ENCODE assay signal across 8 mouse cellular contexts in genomic region chr16:76370716-76371613, GRCm38 (mm10). TPM values are rescaled to one million over a fixed set of nuclear protein-coding genes. Genes with fewer than 3 reads are reported as not detected.
DNase-seq lines count a peak whose midpoint lies in the region; ATAC-seq lines count a peak whose summit lies in the region.

No protein-coding gene starts in this region.

- H3K36me3 ChIP-seq in heart, embryonic 10.5 days = 0 out of 2 replicates have a peak, but pooled peaks cover 3% of the 10 kb centered on the region
- peaks cover 16% of the 10 kb centered on the region for H3K36me3 ChIP-seq in forebrain, embryonic 10.5 days (replicated peaks)
- no peaks in the 10 kb centered on the region for H3K36me3 ChIP-seq in stomach, embryonic 15.5 days

- peak overlapping the region; percentile 99 for H3K27ac ChIP-seq in heart, embryonic 10.5 days
- peak overlapping the region; percentile 99 for H3K27ac ChIP-seq in forebrain, embryonic 10.5 days
- H3K27ac ChIP-seq in stomach, embryonic 15.5 days = peak overlapping the region; percentile 4; the same call in 1 of the 2 replicates

- H3K4me3 ChIP-seq in heart, embryonic 10.5 days = peak overlapping the region; percentile 92
- H3K4me3 ChIP-seq in forebrain, embryonic 10.5 days = peak overlapping the region; percentile 91
- H3K4me3 ChIP-seq in stomach, embryonic 15.5 days (replicated peaks) = peak overlapping the region; percentile 89

- peaks cover 15% of the 10 kb centered on the region for H3K4me1 ChIP-seq in heart, embryonic 10.5 days
- H3K4me1 ChIP-seq in forebrain, embryonic 10.5 days = peaks cover 42% of the 10 kb centered on the region
- 0 out of 2 replicates have a peak, but pooled peaks cover 14% of the 10 kb centered on the region for H3K4me1 ChIP-seq in stomach, embryonic 15.5 days

- H3K4me2 ChIP-seq in stomach, embryonic 15.5 days = peak overlapping the region; percentile 48

- H3K9me3 ChIP-seq in heart, embryonic 10.5 days = no peaks in the 10 kb centered on the region
- H3K9me3 ChIP-seq in forebrain, embryonic 10.5 days = no peaks in the 10 kb centered on the region
- H3K9me3 ChIP-seq in stomach, embryonic 15.5 days = no peaks in the 10 kb centered on the region

- peak overlapping the region; percentile 26; the same call in 1 of the 2 replicates for H3K9ac ChIP-seq in stomach, embryonic 15.5 days

- peak; percentile 61 for DNase-seq in heart, embryonic 10.5 days (ENCODE audit: low spot score)
- DNase-seq in heart, adult 11 months = no peak
- DNase-seq in forebrain, embryonic 10.5 days (ENCODE audit: extremely low spot score, low spot score) = no peak
- DNase-seq in liver = peak; percentile 35
- no peak for DNase-seq in layer of hippocampus, postnatal 36 days
- no peak for DNase-seq in thymus, adult 18-20 months

- 48% methylated on average over 12 of the region's 12 CpGs for WGBS in heart, embryonic 10.5 days
- 47% methylated on average over 12 of the region's 12 CpGs for WGBS in forebrain, embryonic 10.5 days
- WGBS in stomach, embryonic 15.5 days = 17% methylated on average over 12 of the region's 12 CpGs

- no peaks in the 10 kb centered on the region for H3K27me3 ChIP-seq in heart, embryonic 10.5 days (ENCODE audit: insufficient read depth, poor library complexity, severe bottlenecking)
- peaks cover 5% of the 10 kb centered on the region; the same call in 1 of the 2 replicates for H3K27me3 ChIP-seq in forebrain, embryonic 10.5 days (ENCODE audit: poor library complexity, severe bottlenecking)
- no peaks in the 10 kb centered on the region for H3K27me3 ChIP-seq in stomach, embryonic 15.5 days (replicated peaks)

- ATAC-seq in CD4-positive, CD25-positive, alpha-beta regulatory T cell, adult 4 months = peak; percentile 9
- no peak for ATAC-seq in stomach, embryonic 15.5 days (ENCODE audit: insufficient read depth, low FRiP score, low read depth)

RNA-seq across cellular contexts. Expression of gene Nrip1, which starts 2.7 kb away (rescaled TPM):
- polyA plus RNA-seq in heart, embryonic 10.5 days (2016; fragmentation: Nextera tagmentation; extraction: Ambion mirVana) = 22.3 and 31.2 TPM in 2 replicates
- 10 to 100 TPM; 42.3 to 52.8 TPM for polyA plus RNA-seq in CD4-positive, CD25-positive, alpha-beta regulatory T cell, adult 4 months (2017; shearing (Covaris generic))
- 38.5 and 45.5 TPM in 2 replicates for polyA plus RNA-seq in forebrain, embryonic 10.5 days (2016; fragmentation: Nextera tagmentation; extraction: Ambion mirVana)
- 39.2 and 44.2 TPM in 2 replicates for polyA plus RNA-seq in stomach, embryonic 15.5 days (2015; fragmentation: Nextera tagmentation; extraction: Ambion mirVana)
- 10 to 100 TPM; 55.6 to 60.4 TPM for total RNA-seq in layer of hippocampus, postnatal 36 days (2021)

Comparison
In these comparisons a context has a peak if more than half of its experiments do, and no peak if none do; other contexts are left out.
1. DNase-seq: peak in heart, embryonic 10.5 days (single experiment) and liver (single experiment); none in heart, adult 11 months (single experiment), forebrain, embryonic 10.5 days (single experiment), layer of hippocampus, postnatal 36 days (0 of 2) and thymus, adult 18-20 months (0 of 2).
2. H3K27ac ChIP-seq: peak in every context shown above with its lines; median percentile 99 in heart, embryonic 10.5 days; 99 in forebrain, embryonic 10.5 days; 4 in stomach, embryonic 15.5 days.
3. Peak in every context shown above with its lines, with median percentiles within 50 percentile points of each other: H3K4me3 ChIP-seq.